Mouse (Mus musculus): ENCODE data around the gene Arrdc2. TPM values are rescaled to one million over a fixed set of nuclear protein-coding genes. Genes with fewer than 3 reads are reported as not detected.
A peak's percentile ranks its signal among the peaks of the same experiment; 100 is the strongest.

Gene Arrdc2
- polyA plus RNA-seq, 1 experiment from 2014 or later = 5.7 TPM

DNA sequence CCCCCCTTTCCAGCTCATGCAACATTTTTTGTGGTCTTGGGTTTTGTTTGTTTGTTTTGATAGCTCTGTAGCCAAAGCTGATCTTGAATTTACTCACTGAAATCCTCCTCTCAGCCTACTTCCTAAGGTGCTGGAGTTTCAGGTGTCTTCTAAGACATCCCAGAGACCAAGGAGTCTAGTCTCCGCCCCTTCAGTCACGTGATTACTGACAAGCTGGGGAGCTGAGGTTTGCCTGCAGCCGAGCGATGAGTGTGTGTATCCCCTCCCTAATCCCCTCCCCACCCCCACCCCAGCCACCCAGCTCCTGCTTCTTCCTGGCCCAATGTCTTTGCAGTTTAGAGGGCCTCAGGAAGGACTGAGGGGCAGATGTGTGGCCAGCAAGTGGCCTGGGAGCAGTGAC lies 18.0 kb upstream of the Arrdc2 start:
- no peak for DNase-seq (ENCODE audit: extremely low spot score, low spot score)
- Histone ChIP-seq H3K36me3 (replicated peaks) (peaks cover 4% of the 10 kb centered on the region; the same call in 1 of the 2 replicates), H3K4me3 (peak overlapping the region; percentile 62), H3K9me3 (no peaks in the 10 kb centered on the region), H3K27me3 (ENCODE audit: poor library complexity, severe bottlenecking) (peaks cover 45% of the 10 kb centered on the region), H3K4me1 (peaks cover 51% of the 10 kb centered on the region), H3K27ac (peak overlapping the region; percentile 78)
- WGBS = 2% methylated on average over 4 of the region's 4 CpGs

DNA sequence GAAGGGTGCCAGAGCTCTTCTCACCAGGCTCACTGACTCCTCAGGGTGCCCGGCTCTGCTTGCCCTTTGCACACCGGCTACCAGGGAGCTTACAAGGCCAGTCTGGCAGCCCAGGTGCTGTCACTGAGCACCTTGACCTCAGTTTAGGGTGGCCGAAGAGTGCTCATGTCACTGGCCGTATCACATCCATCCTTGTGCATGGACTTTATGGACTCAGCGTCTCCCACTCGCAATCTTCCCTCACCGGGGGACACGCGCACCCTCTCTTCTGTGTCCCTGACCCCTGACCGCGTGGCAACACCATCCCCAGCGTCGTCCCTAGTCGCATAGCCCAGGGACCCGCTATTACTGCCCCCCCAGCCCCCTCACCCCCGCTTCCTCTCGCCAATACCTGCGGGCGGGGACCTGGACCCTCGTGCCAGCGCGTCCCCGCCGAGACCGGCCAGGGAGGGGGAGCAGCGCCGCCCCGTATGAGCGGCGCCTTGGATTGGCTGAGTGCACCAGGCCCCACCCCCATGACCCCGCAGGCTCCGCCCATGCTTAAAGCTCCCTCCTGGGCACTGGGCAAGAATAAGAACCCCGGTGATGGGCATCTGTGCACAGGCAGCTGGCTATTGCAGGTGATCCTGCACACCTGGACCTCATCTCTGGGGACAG lies 17.1 kb upstream of the Arrdc2 start:
- H3K27me3 ChIP-seq (ENCODE audit: poor library complexity, severe bottlenecking) = peaks cover 41% of the 10 kb centered on the region
- peak; percentile 73 for DNase-seq (ENCODE audit: extremely low spot score, low spot score)
- peak overlapping the region; percentile 62 for H3K4me3 ChIP-seq
- peaks cover 4% of the 10 kb centered on the region; the same call in 1 of the 2 replicates for H3K36me3 ChIP-seq (replicated peaks)
- H3K9me3 ChIP-seq = no peaks in the 10 kb centered on the region
- WGBS = 8% methylated on average over 33 of the region's 33 CpGs
- H3K4me1 ChIP-seq = peaks cover 51% of the 10 kb centered on the region
- H3K27ac ChIP-seq = peak overlapping the region; percentile 78

DNA sequence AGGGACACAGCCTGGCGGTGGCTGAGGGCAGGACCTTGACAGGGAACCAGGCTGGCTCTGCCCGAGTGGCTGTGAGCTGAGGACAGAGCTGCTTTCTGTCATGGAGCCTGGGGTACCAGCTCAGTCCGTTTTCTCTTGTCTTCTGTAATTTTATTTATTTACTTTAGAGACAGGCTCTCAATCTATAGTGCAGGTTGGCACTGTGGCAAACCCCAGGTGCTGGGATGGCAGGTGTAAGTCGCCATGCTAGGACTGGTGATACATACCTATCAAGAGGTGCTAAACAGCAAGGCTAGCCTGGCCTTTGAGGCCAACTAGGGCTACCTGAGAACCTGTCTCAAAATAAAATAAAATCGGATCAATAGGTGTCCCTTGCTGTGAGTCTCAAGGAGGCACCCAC lies 16.5 kb upstream of the Arrdc2 start:
- Histone ChIP-seq H3K9me3 (no peaks in the 10 kb centered on the region), H3K4me1 (peaks cover 46% of the 10 kb centered on the region), H3K4me3 (peak overlapping the region; percentile 62; the same call in 1 of the 2 replicates), H3K27ac (no peak overlapping the region), H3K27me3 (ENCODE audit: poor library complexity, severe bottlenecking) (peaks cover 37% of the 10 kb centered on the region), H3K36me3 (replicated peaks) (peaks cover 4% of the 10 kb centered on the region; the same call in 1 of the 2 replicates)
- no peak for DNase-seq (ENCODE audit: extremely low spot score, low spot score)
- WGBS = 68% methylated on average over 5 of the region's 5 CpGs

DNA sequence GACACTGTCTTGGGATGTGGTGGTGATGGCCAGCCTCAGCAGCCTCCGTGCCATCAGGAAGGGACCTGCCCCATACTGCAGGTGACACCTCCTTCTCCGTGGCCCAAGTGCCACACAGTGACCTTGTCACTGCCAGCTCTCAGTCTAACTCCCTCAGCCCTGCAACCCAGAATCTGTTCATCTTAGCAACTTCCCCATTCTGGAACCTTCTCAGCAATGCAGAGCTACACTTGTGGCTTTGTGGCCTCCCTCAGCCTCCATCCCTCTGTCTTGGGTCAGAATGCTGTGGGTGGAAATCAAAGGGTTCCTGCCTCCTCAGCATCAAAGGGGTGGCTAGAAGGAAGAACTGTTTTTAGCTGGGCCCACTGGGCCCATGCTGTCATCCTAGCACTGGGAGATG lies 14.3 kb upstream of the Arrdc2 start:
- H3K9me3 ChIP-seq = no peaks in the 10 kb centered on the region
- peaks cover 4% of the 10 kb centered on the region; the same call in 1 of the 2 replicates for H3K36me3 ChIP-seq (replicated peaks)
- H3K27me3 ChIP-seq (ENCODE audit: poor library complexity, severe bottlenecking) = peaks cover 34% of the 10 kb centered on the region
- DNase-seq (ENCODE audit: extremely low spot score, low spot score) = no peak
- H3K4me3 ChIP-seq = no peak overlapping the region
- H3K4me1 ChIP-seq = peaks cover 51% of the 10 kb centered on the region
- 92% methylated on average over 2 of the region's 2 CpGs for WGBS
- H3K27ac ChIP-seq = no peak overlapping the region

DNA sequence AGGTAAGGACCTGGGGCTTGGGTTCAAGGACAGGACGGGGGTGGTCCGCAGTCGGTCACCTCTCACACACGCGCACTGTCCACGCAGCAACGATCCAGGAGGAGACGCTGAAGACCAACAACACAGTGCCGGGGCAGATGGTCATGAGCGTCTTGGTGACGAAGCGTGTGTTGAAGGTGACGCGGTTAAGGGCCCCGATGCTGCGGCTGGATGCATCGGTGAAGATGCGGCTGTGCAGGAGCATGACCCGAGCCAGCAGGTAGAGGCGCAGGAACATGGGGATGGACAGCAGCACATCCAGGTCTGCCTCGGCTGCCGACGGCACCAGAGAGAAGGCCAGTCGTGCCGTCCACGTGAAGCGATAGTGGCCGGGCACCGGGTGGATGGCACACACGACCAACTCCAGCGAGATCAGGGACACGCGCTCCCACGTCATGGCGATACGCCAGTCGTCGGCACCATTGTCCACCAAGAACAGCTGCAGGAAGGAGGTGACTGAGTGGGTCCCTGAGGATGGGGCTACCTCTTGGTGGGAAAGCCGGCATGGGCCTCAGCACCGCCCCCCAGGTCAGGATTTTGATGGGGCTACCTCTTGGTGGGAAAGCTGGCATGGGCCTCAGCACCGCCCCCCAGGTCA lies 13.2 kb upstream of the Arrdc2 start:
- Histone ChIP-seq H3K36me3 (replicated peaks) (peaks cover 4% of the 10 kb centered on the region; the same call in 1 of the 2 replicates), H3K9me3 (no peaks in the 10 kb centered on the region), H3K27me3 (ENCODE audit: poor library complexity, severe bottlenecking) (peaks cover 46% of the 10 kb centered on the region), H3K4me3 (no peak overlapping the region), H3K4me1 (peaks cover 45% of the 10 kb centered on the region), H3K27ac (no peak overlapping the region)
- 92% methylated on average over 41 of the region's 41 CpGs for WGBS
- DNase-seq (ENCODE audit: extremely low spot score, low spot score) = no peak

GRCm38 (mm10) chr8:70851837-70852236 lies 12.3 kb upstream of the Arrdc2 start:
- no peak for DNase-seq (ENCODE audit: extremely low spot score, low spot score)
- Histone ChIP-seq H3K27ac (peak overlapping the region; percentile 51), H3K4me1 (peaks cover 39% of the 10 kb centered on the region), H3K36me3 (replicated peaks) (peaks cover 4% of the 10 kb centered on the region; the same call in 1 of the 2 replicates), H3K27me3 (ENCODE audit: poor library complexity, severe bottlenecking) (peaks cover 49% of the 10 kb centered on the region), H3K4me3 (no peak overlapping the region; the same call in 1 of the 2 replicates), H3K9me3 (no peaks in the 10 kb centered on the region)
- WGBS = 69% methylated on average over 6 of the region's 6 CpGs

DNA sequence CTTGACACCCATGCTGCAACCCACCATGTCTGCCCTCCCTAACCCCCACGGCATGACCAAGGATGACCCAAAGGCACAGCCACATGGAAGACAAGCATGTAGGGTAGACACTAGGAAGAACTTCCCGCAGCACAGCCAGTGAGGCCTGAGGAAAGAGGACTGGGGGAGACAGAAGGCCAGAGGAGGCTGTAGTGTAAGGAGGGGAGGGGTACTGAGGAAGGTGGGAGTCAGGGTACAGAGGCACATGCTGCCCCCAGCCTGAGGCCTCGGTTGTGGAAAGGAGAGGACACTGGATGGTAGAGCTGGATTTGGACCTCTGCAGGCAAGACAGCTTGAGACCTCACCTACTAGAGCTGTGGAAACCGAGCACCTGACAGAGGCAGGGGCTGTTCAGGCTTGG lies 11.4 kb upstream of the Arrdc2 start:
- no peak for DNase-seq (ENCODE audit: extremely low spot score, low spot score)
- Histone ChIP-seq H3K36me3 (replicated peaks) (peaks cover 4% of the 10 kb centered on the region; the same call in 1 of the 2 replicates), H3K4me1 (peaks cover 35% of the 10 kb centered on the region), H3K27me3 (ENCODE audit: poor library complexity, severe bottlenecking) (peaks cover 47% of the 10 kb centered on the region), H3K9me3 (no peaks in the 10 kb centered on the region), H3K27ac (no peak overlapping the region), H3K4me3 (no peak overlapping the region)
- 90% methylated on average over 4 of the region's 4 CpGs for WGBS

GRCm38 (mm10) chr8:70850132-70850845 lies 10.8 kb upstream of the Arrdc2 start:
- no peak for DNase-seq (ENCODE audit: extremely low spot score, low spot score)
- 81% methylated on average over 7 of the region's 7 CpGs for WGBS
- peaks cover 41% of the 10 kb centered on the region for H3K27me3 ChIP-seq (ENCODE audit: poor library complexity, severe bottlenecking)

DNA sequence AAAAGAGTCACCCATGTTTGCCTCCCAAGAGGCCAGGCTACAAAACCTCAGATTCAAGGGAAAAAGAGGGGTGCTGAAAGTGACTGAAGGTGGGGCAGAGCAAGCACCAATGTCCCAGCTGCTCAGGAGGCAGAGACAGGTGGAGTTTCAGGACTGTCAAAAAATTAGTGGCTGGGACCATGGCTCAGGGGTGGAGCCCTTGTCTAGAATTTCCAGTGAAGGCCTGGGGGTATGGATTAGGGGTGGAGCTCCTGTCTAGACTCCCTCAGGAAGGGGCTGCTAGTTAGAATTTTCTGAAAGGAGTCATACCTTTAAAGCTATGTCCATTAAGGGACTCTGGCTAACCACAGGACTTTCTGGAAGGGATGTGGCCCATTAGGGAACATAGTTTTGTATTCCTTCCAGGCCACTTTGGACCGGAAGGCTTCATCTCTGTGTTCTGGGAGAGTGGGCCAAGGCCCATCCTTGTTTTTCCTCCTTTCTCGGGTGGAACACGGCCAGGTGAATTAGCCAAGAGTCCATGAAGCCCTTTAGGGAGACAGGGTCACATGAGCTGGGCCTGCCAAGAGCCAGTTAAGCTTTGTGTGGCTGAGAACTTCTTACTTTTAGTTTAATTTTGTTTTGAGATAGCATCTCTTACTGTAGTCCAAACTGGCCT lies 9.9 kb upstream of the Arrdc2 start:
- H3K27me3 ChIP-seq (ENCODE audit: poor library complexity, severe bottlenecking) = peaks cover 32% of the 10 kb centered on the region
- H3K27ac ChIP-seq = no peak overlapping the region
- no peak for DNase-seq (ENCODE audit: extremely low spot score, low spot score)
- H3K4me3 ChIP-seq = no peak overlapping the region
- peaks cover 33% of the 10 kb centered on the region for H3K4me1 ChIP-seq
- WGBS = 75% methylated on average over 3 of the region's 3 CpGs
- peaks cover 4% of the 10 kb centered on the region; the same call in 1 of the 2 replicates for H3K36me3 ChIP-seq (replicated peaks)
- H3K9me3 ChIP-seq = no peaks in the 10 kb centered on the region

More at GRCm38 (mm10) chr8:70850132-70850845, 10.8 kb upstream of the Arrdc2 start:
- Histone ChIP-seq H3K9me3 (no peaks in the 10 kb centered on the region), H3K27ac (no peak overlapping the region), H3K4me1 (peaks cover 32% of the 10 kb centered on the region), H3K36me3 (replicated peaks) (peaks cover 4% of the 10 kb centered on the region; the same call in 1 of the 2 replicates), H3K4me3 (no peak overlapping the region)

DNA sequence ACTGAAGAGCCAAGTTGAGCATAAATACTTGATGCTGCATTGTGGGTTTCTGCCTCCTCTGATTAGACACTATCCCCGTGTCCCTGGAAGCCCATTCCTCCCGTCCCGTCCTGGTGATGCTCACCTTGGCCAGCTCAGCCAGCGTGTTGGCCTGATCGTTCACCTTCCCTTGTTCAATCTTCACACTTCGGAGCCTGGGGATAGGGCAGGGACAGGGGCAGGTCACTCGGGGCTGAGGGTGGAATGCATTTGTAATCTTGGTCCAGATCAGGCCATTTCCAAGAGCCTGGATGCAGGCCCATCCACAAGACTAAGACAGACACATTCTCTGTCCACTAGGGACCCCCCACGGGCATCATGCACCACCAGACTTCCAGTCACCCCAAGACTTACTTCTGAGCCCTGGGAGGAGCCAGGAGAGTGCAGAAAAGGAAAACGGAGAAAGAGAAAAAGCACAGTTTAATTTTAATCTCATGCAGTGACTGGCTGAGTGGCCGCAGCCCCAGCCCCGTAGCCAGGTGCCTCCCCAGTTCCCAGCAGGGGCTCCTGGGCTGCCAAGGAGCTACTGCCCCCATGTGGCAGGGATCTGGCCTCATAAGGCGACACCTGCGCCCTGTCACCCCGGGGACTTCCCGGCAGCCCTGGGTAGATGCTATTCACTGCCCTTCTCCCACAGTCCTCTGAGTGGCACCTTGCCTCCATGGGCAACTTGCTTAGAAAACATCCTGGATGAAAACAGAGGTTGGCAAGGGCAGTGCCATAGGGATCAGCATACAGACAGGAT lies 7.0 kb upstream of the Arrdc2 start:
- Histone ChIP-seq H3K4me3 (no peak overlapping the region), H3K27me3 (ENCODE audit: poor library complexity, severe bottlenecking) (peaks cover 40% of the 10 kb centered on the region), H3K36me3 (replicated peaks) (no peaks in the 10 kb centered on the region), H3K27ac (no peak overlapping the region), H3K4me1 (peaks cover 38% of the 10 kb centered on the region), H3K9me3 (no peaks in the 10 kb centered on the region)
- WGBS = 58% methylated on average over 15 of the region's 15 CpGs
- DNase-seq (ENCODE audit: extremely low spot score, low spot score) = no peak

DNA sequence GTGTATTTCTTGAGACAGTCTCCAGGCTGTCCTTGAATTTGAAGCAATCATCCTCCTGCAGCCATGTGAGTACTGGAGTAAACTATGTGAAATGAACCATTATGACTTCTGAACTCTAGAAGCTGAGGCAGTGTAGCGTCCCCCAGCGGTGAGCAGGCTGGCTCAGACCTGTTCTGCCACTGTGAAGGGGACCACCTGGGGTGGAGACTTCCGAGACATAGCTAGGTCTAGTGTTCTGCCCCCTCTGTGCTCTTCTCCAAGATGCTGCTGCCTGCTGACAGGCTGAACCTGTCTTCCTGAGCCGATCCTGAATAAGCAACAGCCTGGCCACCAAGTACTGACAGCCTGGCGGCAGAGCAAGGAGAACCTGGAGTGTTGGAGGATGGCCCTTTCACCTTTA lies 5.6 kb upstream of the Arrdc2 start:
- Histone ChIP-seq H3K4me1 (peaks cover 53% of the 10 kb centered on the region), H3K36me3 (replicated peaks) (no peaks in the 10 kb centered on the region), H3K27me3 (ENCODE audit: poor library complexity, severe bottlenecking) (peaks cover 38% of the 10 kb centered on the region), H3K4me3 (no peak overlapping the region), H3K27ac (no peak overlapping the region), H3K9me3 (no peaks in the 10 kb centered on the region)
- no peak for DNase-seq (ENCODE audit: extremely low spot score, low spot score)
- WGBS = 49% methylated on average over 5 of the region's 5 CpGs

GRCm38 (mm10) chr8:70844523-70844922 lies 5.0 kb upstream of the Arrdc2 start:
- 2% methylated on average over 6 of the region's 6 CpGs for WGBS
- DNase-seq (ENCODE audit: extremely low spot score, low spot score) = peak; percentile 95
- Histone ChIP-seq H3K36me3 (replicated peaks) (no peaks in the 10 kb centered on the region), H3K27ac (peak overlapping the region; percentile 70), H3K4me3 (no peak overlapping the region), H3K4me1 (peaks cover 56% of the 10 kb centered on the region), H3K9me3 (no peaks in the 10 kb centered on the region), H3K27me3 (ENCODE audit: poor library complexity, severe bottlenecking) (peaks cover 38% of the 10 kb centered on the region)

Measured in forebrain, embryonic 10.5 days (tissue).